Mouse (Mus musculus): ENCODE data around the gene Mfap5. TPM values are rescaled to one million over a fixed set of nuclear protein-coding genes. Genes with fewer than 3 reads are reported as not detected.

Mfap5 gene
- 325 and 525 TPM in 2 replicates for polyA plus RNA-seq (2012; rRNA removed; ENCODE audit: low replicate concordance)

GRCm38 (mm10) chr6:122505545-122505944, at the start of gene Mfap5:
Gene Mfap5 (plus strand): TSS chr6:122505845.

DNA sequence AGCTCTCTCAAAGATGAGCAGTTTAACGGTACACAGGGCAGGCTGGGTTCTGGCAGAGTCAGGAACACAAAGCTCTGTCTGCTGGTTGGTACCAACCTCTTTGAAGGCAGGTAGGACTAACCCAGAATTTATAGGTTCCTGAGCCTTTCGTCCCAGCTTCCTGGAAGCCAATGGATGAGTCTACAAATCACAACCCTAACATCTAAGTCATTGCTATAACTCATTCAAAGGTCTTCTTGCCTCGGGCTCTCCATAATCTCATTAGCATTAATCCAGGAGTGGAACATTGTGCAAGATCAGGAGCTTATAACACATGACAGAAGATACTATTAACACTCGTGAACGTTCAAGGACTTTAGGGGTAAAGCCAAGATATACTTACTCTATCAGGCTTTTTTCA, 7.0 kb upstream of the Mfap5 start, which contains the start of gene Rimklb:
Rimklb (minus strand) TSS at position 101 of the 400 bp plus-strand sequence.

GRCm38 (mm10) chr6:122553606-122554005, 48.0 kb downstream of the Mfap5 start, which contains the start of gene Aicda:
Gene Aicda (plus strand): TSS chr6:122553801.

Other genes with a start within 250 kb of the Mfap5 start
- 0.32 and 0.62 TPM in 2 replicates for gene Klrg1, start 223.0 kb upstream of the Mfap5 start, polyA plus RNA-seq (2012; rRNA removed; ENCODE audit: low replicate concordance)
- 44.6 and 71.4 TPM in 2 replicates for gene M6pr, start 197.1 kb upstream of the Mfap5 start, polyA plus RNA-seq (2012; rRNA removed; ENCODE audit: low replicate concordance)
- 38.8 and 50.3 TPM in 2 replicates for gene Phc1, start 165.3 kb upstream of the Mfap5 start, polyA plus RNA-seq (2012; rRNA removed; ENCODE audit: low replicate concordance)
- 0.26 and 0.29 TPM in 2 replicates for gene Rimklb, start 7.1 kb upstream of the Mfap5 start, polyA plus RNA-seq (2012; rRNA removed; ENCODE audit: low replicate concordance)
- 0.43 TPM in 1 of 2 replicates, not detected in the other for gene Aicda, start 48.0 kb downstream of the Mfap5 start, polyA plus RNA-seq (2012; rRNA removed; ENCODE audit: low replicate concordance)
- 44.7 and 63.3 TPM in 2 replicates for gene Apobec1, start 96.6 kb downstream of the Mfap5 start, polyA plus RNA-seq (2012; rRNA removed; ENCODE audit: low replicate concordance)
- 0.10 TPM in 2 replicates for gene Gdf3, start 104.2 kb downstream of the Mfap5 start, polyA plus RNA-seq (2012; rRNA removed; ENCODE audit: low replicate concordance)
- gene Dppa3, start 120.6 kb downstream of the Mfap5 start, polyA plus RNA-seq (2012; rRNA removed; ENCODE audit: low replicate concordance), result not detected in 2 replicates
- gene Nanog, start 201.6 kb downstream of the Mfap5 start, polyA plus RNA-seq (2012; rRNA removed; ENCODE audit: low replicate concordance), result 0.14 and 0.22 TPM in 2 replicates